Mouse (Mus musculus): ENCODE data around the gene Icam1. TPM values are rescaled to one million over a fixed set of nuclear protein-coding genes. Genes with fewer than 3 reads are reported as not detected.

Icam1 gene
- total and polyA plus RNA-seq, 3 experiments = 70.6 to 202 (median 102) TPM

- no peaks in the 10 kb centered on the region for H3K9me3 ChIP-seq (replicated peaks; ENCODE audit: low read length)
- no peak overlapping the region for H3K9ac ChIP-seq (ENCODE audit: insufficient read depth, low read depth)
- H3K27me3 ChIP-seq (replicated peaks) = no peaks in the 10 kb centered on the region
- in situ Hi-C loops (cut with MboI; ENCODE audit: low pct_ligation_motif_present, low pct_unique_long_range_greater_than_20kb, low sequenced_read_pairs) (no loop called here), dilution Hi-C loops (cut with MboI; ENCODE audit: extremely low pct_ligation_motif_present, extremely low pct_unique_long_range_greater_than_20kb, low sequenced_read_pairs) (no loop called here)
- H3K4me3 ChIP-seq (replicated peaks in 1 of 3; ENCODE audit: low read depth in 2 of 3, low read length in 2 of 3, poor library complexity in 1 of 3) = no peak overlapping the region
- H3K4me1 ChIP-seq (ENCODE audit: control insufficient read depth in 1 of 2, insufficient read depth in 2 of 2) = peaks cover 10 to 13% of the 10 kb centered on the region in 2 experiments
- H3K36me3 ChIP-seq (replicated peaks in 1 of 2; ENCODE audit: control insufficient read depth in 1 of 2, insufficient read depth in 1 of 2, low read length in 1 of 2) = peaks cover 7 to 25% of the 10 kb centered on the region in 2 experiments
- H3K27ac ChIP-seq (ENCODE audit: insufficient read depth, low read depth) = no peak overlapping the region
- no peak for DNase-seq (ENCODE audit: extremely low read depth)
- H3K4me2 ChIP-seq (ENCODE audit: insufficient read depth, low read depth, poor library complexity, severe bottlenecking) = no peak overlapping the region
- H3K79me2 ChIP-seq (replicated peaks; ENCODE audit: control insufficient read depth, extremely low read depth, insufficient read depth, poor library complexity, severe bottlenecking) = no peaks in the 10 kb centered on the region
- TF ChIP-seq ZC3H11A (IDR thresholded peaks at IDR 0.05; ENCODE audit: low read depth, low read length) = no peak
- no peak for TF ChIP-seq TCF12 (IDR thresholded peaks at IDR 0.05; ENCODE audit: low read depth, low read length)
- TF ChIP-seq CHD2 (IDR thresholded peaks at IDR 0.05; ENCODE audit: low read length) = no peak
Observed at GRCm38 (mm10) chr9:20971751-20972140, 44.0 kb upstream of the Icam1 start.

- TF ChIP-seq EP300 (IDR thresholded peaks at IDR 0.05; ENCODE audit: low read length) (no peak), GABPA (IDR thresholded peaks at IDR 0.05; ENCODE audit: insufficient replicate concordance, low read depth, low read length) (no peak), PAX5 (IDR thresholded peaks at IDR 0.05; ENCODE audit: low read length) (no peak), USF2 (conservative IDR thresholded peaks at IDR 0.05; ENCODE audit: low read depth, low read length) (no peak), ETS1 (conservative IDR thresholded peaks at IDR 0.05; ENCODE audit: low read depth, low read length) (no peak), RCOR1 (conservative IDR thresholded peaks at IDR 0.05; ENCODE audit: low read depth, low read length) (no peak), USF1 (IDR thresholded peaks at IDR 0.05; ENCODE audit: low read depth, low read length) (no peak), NRF1 (IDR thresholded peaks at IDR 0.05; ENCODE audit: low read depth, low read length) (no peak), MEF2A (IDR thresholded peaks at IDR 0.05; ENCODE audit: borderline replicate concordance, low read depth, low read length) (no peak), SIN3A (IDR thresholded peaks at IDR 0.05; ENCODE audit: low read length) (no peak), TCF12 (IDR thresholded peaks at IDR 0.05; ENCODE audit: low read depth, low read length) (no peak), RAD21 (IDR thresholded peaks at IDR 0.05; ENCODE audit: low read depth, low read length) (no peak), MAZ (IDR thresholded peaks at IDR 0.05; ENCODE audit: low read depth, low read length) (no peak), MXI1 (IDR thresholded peaks at IDR 0.05; ENCODE audit: low read depth, low read length) (no peak)
- H3K27ac ChIP-seq (ENCODE audit: insufficient read depth, low read depth) = no peak overlapping the region
- H3K9ac ChIP-seq (ENCODE audit: insufficient read depth, low read depth) = no peak overlapping the region
- peaks cover 7 to 19% of the 10 kb centered on the region in 2 experiments for H3K36me3 ChIP-seq (replicated peaks in 1 of 2; ENCODE audit: control insufficient read depth in 1 of 2, insufficient read depth in 1 of 2, low read length in 1 of 2)
- no peaks in the 10 kb centered on the region for H3K79me2 ChIP-seq (replicated peaks; ENCODE audit: control insufficient read depth, extremely low read depth, insufficient read depth, poor library complexity, severe bottlenecking)
- in situ Hi-C loops (cut with MboI; ENCODE audit: low pct_ligation_motif_present, low pct_unique_long_range_greater_than_20kb, low sequenced_read_pairs) (no loop called here), dilution Hi-C loops (cut with MboI; ENCODE audit: extremely low pct_ligation_motif_present, extremely low pct_unique_long_range_greater_than_20kb, low sequenced_read_pairs) (no loop called here)
- H3K4me2 ChIP-seq (ENCODE audit: insufficient read depth, low read depth, poor library complexity, severe bottlenecking) = no peak overlapping the region
- DNase-seq (ENCODE audit: extremely low read depth) = no peak
- H3K4me3 ChIP-seq (replicated peaks in 1 of 3; ENCODE audit: low read depth in 2 of 3, low read length in 2 of 3, poor library complexity in 1 of 3) = no peak overlapping the region
- H3K9me3 ChIP-seq (replicated peaks; ENCODE audit: low read length) = no peaks in the 10 kb centered on the region
- no peaks in the 10 kb centered on the region for H3K27me3 ChIP-seq (replicated peaks)
- peaks cover 10 to 18% of the 10 kb centered on the region in 2 experiments for H3K4me1 ChIP-seq (ENCODE audit: control insufficient read depth in 1 of 2, insufficient read depth in 2 of 2)
Observed at GRCm38 (mm10) chr9:20972141-20972992, 43.4 kb upstream of the Icam1 start.

Measured in CH12.LX (cell line).